Mouse (Mus musculus) midbrain, postnatal 0 days (tissue): Measurements from ENCODE around the gene Hsf3. TPM values are rescaled to one million over a fixed set of nuclear protein-coding genes. Genes with fewer than 3 reads are reported as not detected.
"Not testable (repeated sequence)": the region's sequence is repeated elsewhere in the genome, so short reads cannot be mapped to it uniquely, and the experiment has no call there.

ENCODE experiments used
- ATAC-seq: fragments of 200-750 bp; cut with Nextera tagmentation; 2 replicates; pipeline ENCODE4 v1.8.0; 2017; ENCODE audit warnings: moderate number of reproducible peaks, mild to moderate bottlenecking, moderate TSS enrichment, moderate library complexity; ENCODE audit not compliant: low FRiP score
- DNase-seq: peaks from one replicate; pipeline ENCODE4 v3.0.0-alpha.2; 2015; ENCODE audit warnings: low spot score
- H3K27ac ChIP-seq: fragments of 300-500 bp; sonication (generic); 2 replicates; pipeline ENCODE4 v1.5.1; 2014; ENCODE audit warnings: low read depth, mild to moderate bottlenecking, low read length, mixed read lengths
- H3K27me3 ChIP-seq: fragments of 300-500 bp; sonication (generic); 2 replicates; pipeline ENCODE4 v1.6.1; 2014; ENCODE audit warnings: low read length, control low read depth, mixed read lengths; ENCODE audit not compliant: insufficient read depth
- H3K36me3 ChIP-seq: fragments of 300-500 bp; sonication (generic); 2 replicates; pipeline ENCODE4 v1.6.1; 2014; ENCODE audit warnings: low read length, control low read depth, mixed read lengths; ENCODE audit not compliant: insufficient read depth
- H3K4me1 ChIP-seq: fragments of 300-500 bp; sonication (generic); 2 replicates; pipeline ENCODE4 v1.6.1; 2014; ENCODE audit warnings: mild to moderate bottlenecking, control low read depth, antibody characterized with exemption, low read length, mixed read lengths; ENCODE audit not compliant: insufficient read depth
- H3K4me2 ChIP-seq: fragments of 300-500 bp; sonication (generic); 2 replicates; pipeline ENCODE4 v1.6.1; 2014; ENCODE audit warnings: low read depth, mild to moderate bottlenecking, low read length, mixed read lengths; ENCODE audit not compliant: poor library complexity, severe bottlenecking
- H3K4me3 ChIP-seq: fragments of 300-500 bp; sonication (generic); 2 replicates; pipeline ENCODE4 v1.5.1; 2014; ENCODE audit warnings: low read depth, mild to moderate bottlenecking, low read length, moderate library complexity
- H3K9ac ChIP-seq: fragments of 300-500 bp; sonication (generic); replicated peaks from 2 replicates; pipeline ENCODE4 v1.6.1; 2014; ENCODE audit warnings: mild to moderate bottlenecking, low read length, moderate library complexity, mixed read lengths; ENCODE audit not compliant: poor library complexity, severe bottlenecking
- H3K9me3 ChIP-seq: fragments of 300-500 bp; sonication (generic); 2 replicates; pipeline ENCODE4 v1.6.1; 2016; ENCODE audit warnings: low read length, control low read depth
- CTCF ChIP-seq: IDR thresholded peaks from 2 replicates; pipeline ENCODE4 v1.5.1; 2016; ENCODE audit warnings: antibody characterized with exemption, mild to moderate bottlenecking
- WGBS: fragments of 180-500 bp; shearing (Covaris S2); extraction: QIAGEN DNeasy Blood & Tissue Kit; methylation state at CpG from one replicate; pipeline ENCODE4 v1.1.7; 2014; 5-methylcytosine and 5-hydroxymethylcytosine counted together
- polyA plus RNA-seq: library from polyadenylated mRNA; unstranded; fragments of >200 nt; fragmentation: Nextera tagmentation; extraction: Ambion mirVana; gene quantifications from 2 replicates; pipeline ENCODE4 v1.2.1, GENCODE M21; 2015
- total RNA-seq: library from RNA; depleted of rRNA; stranded (reverse); fragments of >200 nt; gene quantifications from 2 replicates; pipeline ENCODE4 v1.2.3, GENCODE M21; 2014; rRNA removed

The Hsf3 gene
- 0.57 TPM in 1 of 2 replicates, not detected in the other for total RNA-seq
- not detected in 2 replicates for polyA plus RNA-seq

GRCm38 (mm10) chrX:96456201-96456963, at the start of gene Hsf3:
Gene Hsf3, minus strand, starts transcription at chrX:96456294.
- ATAC-seq (no peak), DNase-seq (peak; percentile 16)
- H3K4me1 ChIP-seq, result no peaks in the 10 kb centered on the region
- H3K27me3 ChIP-seq, result no peaks in the 10 kb centered on the region
- no peaks in the 10 kb centered on the region for H3K36me3 ChIP-seq
- H3K4me2 ChIP-seq, result peak within 1 kb of the TSS; percentile 26; the same call in 1 of the 2 replicates
- WGBS, result 17% methylated on average over 9 of the region's 9 CpGs
- peak within 1 kb of the TSS; percentile 23 for H3K4me3 ChIP-seq
- no peak for TF ChIP-seq CTCF
- H3K27ac ChIP-seq, result no peak within 1 kb of the TSS
- H3K9ac ChIP-seq, result no peak within 1 kb of the TSS
- no peaks in the 10 kb centered on the region for H3K9me3 ChIP-seq

- H3K27ac ChIP-seq, result no peak overlapping the region
These were observed 45.5 kb upstream of the Hsf3 start for GRCm38 (mm10) chrX:96501580-96501979.

GRCm38 (mm10) chrX:96455149-96455548, 945 bp downstream of the Hsf3 start, which contains the start of gene Heph:
Gene Heph, plus strand, starts transcription at chrX:96455359.
- Histone ChIP-seq H3K27ac (no peak within 1 kb of the TSS), H3K36me3 (no peaks in the 10 kb centered on the region), H3K4me1 (no peaks in the 10 kb centered on the region), H3K4me3 (peak within 1 kb of the TSS; percentile 23; the same call in 1 of the 2 replicates), H3K27me3 (no peaks in the 10 kb centered on the region), H3K4me2 (peak within 1 kb of the TSS; percentile 26; the same call in 1 of the 2 replicates), H3K9me3 (no peaks in the 10 kb centered on the region), H3K9ac (no peak within 1 kb of the TSS)
- no peak for DNase-seq
- TF ChIP-seq CTCF, result no peak
- 70% methylated on average over 2 of the region's 2 CpGs for WGBS
- ATAC-seq, result no peak

More at GRCm38 (mm10) chrX:96501580-96501979, 45.5 kb upstream of the Hsf3 start:
- DNase-seq, result peak; percentile 8
- ATAC-seq, result no peak
- peak; percentile 55 for TF ChIP-seq CTCF
- Histone ChIP-seq H3K36me3 (no peaks in the 10 kb centered on the region), H3K9me3 (no peaks in the 10 kb centered on the region), H3K9ac (no peak overlapping the region), H3K4me2 (no peak overlapping the region), H3K4me1 (no peaks in the 10 kb centered on the region), H3K4me3 (no peak overlapping the region), H3K27me3 (no peaks in the 10 kb centered on the region)
- 70% methylated on average over 1 of the region's 1 CpGs for WGBS

GRCm38 (mm10) chrX:96419383-96419782, 36.7 kb downstream of the Hsf3 start:
- Histone ChIP-seq H3K4me1 (no peaks in the 10 kb centered on the region), H3K4me2 (no peak overlapping the region), H3K4me3 (no peak overlapping the region), H3K27me3 (no peaks in the 10 kb centered on the region), H3K36me3 (no peaks in the 10 kb centered on the region), H3K27ac (no peak overlapping the region), H3K9ac (no peak overlapping the region), H3K9me3 (no peaks in the 10 kb centered on the region)
- DNase-seq (no peak), ATAC-seq (no peak)
- TF ChIP-seq CTCF, result no peak

- H3K36me3 ChIP-seq, result no peaks in the 10 kb centered on the region
- H3K9me3 ChIP-seq, result no peaks in the 10 kb centered on the region
- H3K4me2 ChIP-seq, result no peak overlapping the region
- H3K4me3 ChIP-seq, result no peak overlapping the region
- WGBS, result 65% methylated on average over 1 of the region's 1 CpGs
- H3K27ac ChIP-seq, result no peak overlapping the region
- no peaks in the 10 kb centered on the region for H3K27me3 ChIP-seq
- no peaks in the 10 kb centered on the region for H3K4me1 ChIP-seq
- no peak overlapping the region for H3K9ac ChIP-seq
- ATAC-seq (no peak), DNase-seq (no peak)
- TF ChIP-seq CTCF, result no peak
These were observed 38.4 kb downstream of the Hsf3 start for GRCm38 (mm10) chrX:96417733-96418132.

GRCm38 (mm10) chrX:96416970-96417369, 39.1 kb downstream of the Hsf3 start:
- no peak overlapping the region for H3K4me2 ChIP-seq
- WGBS, result 97% methylated on average over 1 of the region's 1 CpGs
- no peaks in the 10 kb centered on the region for H3K27me3 ChIP-seq
- no peak for DNase-seq
- no peaks in the 10 kb centered on the region for H3K9me3 ChIP-seq
- H3K4me3 ChIP-seq, result no peak overlapping the region
- no peaks in the 10 kb centered on the region for H3K36me3 ChIP-seq
- no peak for ATAC-seq
- no peak overlapping the region for H3K9ac ChIP-seq
- TF ChIP-seq CTCF, result no peak
- H3K4me1 ChIP-seq, result no peaks in the 10 kb centered on the region
- no peak overlapping the region for H3K27ac ChIP-seq

GRCm38 (mm10) chrX:96415351-96415750, 40.7 kb downstream of the Hsf3 start:
- 82% methylated on average over 4 of the region's 4 CpGs for WGBS
- not testable (repeated sequence) for ATAC-seq

More at GRCm38 (mm10) chrX:96415351-96415750, 40.7 kb downstream of the Hsf3 start:
- not testable (repeated sequence) for H3K9me3 ChIP-seq, H3K9ac ChIP-seq, H3K27ac ChIP-seq, H3K27me3 ChIP-seq, H3K4me3 ChIP-seq, H3K4me2 ChIP-seq, H3K36me3 ChIP-seq, DNase-seq, H3K4me1 ChIP-seq
